Mouse (Mus musculus): ENCODE results near the gene Il3.

Il3 gene

GRCm38 (mm10) chr11:54271437-54271949, 4.4 kb upstream of the Il3 start:
- DNase-seq: no peak

- no peak for DNase-seq
Observed at GRCm38 (mm10) chr11:54269191-54269896, 2.3 kb upstream of the Il3 start.

- no peak for DNase-seq
Observed at GRCm38 (mm10) chr11:54264542-54264941, 2.5 kb downstream of the Il3 start.

GRCm38 (mm10) chr11:54263405-54264031, 3.6 kb downstream of the Il3 start:
- no peak for DNase-seq

- peak; percentile 46 for DNase-seq
Observed at GRCm38 (mm10) chr11:54256624-54257376, 10.3 kb downstream of the Il3 start.

- no peak for DNase-seq
Observed at GRCm38 (mm10) chr11:54254114-54254513, 13.0 kb downstream of the Il3 start.

GRCm38 (mm10) chr11:54250575-54250974, 16.5 kb downstream of the Il3 start:
- DNase-seq: no peak

- no peak for DNase-seq
Observed at GRCm38 (mm10) chr11:54249748-54250147, 17.3 kb downstream of the Il3 start.

GRCm38 (mm10) chr11:54248940-54249717, 17.9 kb downstream of the Il3 start, which contains the start of gene Csf2:
Gene Csf2 (minus strand): TSS chr11:54249667.
- DNase-seq: no peak

- DNase-seq: no peak
Observed at GRCm38 (mm10) chr11:54247251-54247950, 19.7 kb downstream of the Il3 start.

GRCm38 (mm10) chr11:54244465-54244864, 22.6 kb downstream of the Il3 start:
- DNase-seq: no peak

GRCm38 (mm10) chr11:54242494-54242893, 24.6 kb downstream of the Il3 start:
- DNase-seq: no peak

GRCm38 (mm10) chr11:54236939-54237338, 30.1 kb downstream of the Il3 start:
- no peak for DNase-seq

- no peak for DNase-seq
Observed at GRCm38 (mm10) chr11:54227478-54227877, 39.6 kb downstream of the Il3 start.

- no peak for DNase-seq
Observed at GRCm38 (mm10) chr11:54224475-54224986, 42.5 kb downstream of the Il3 start.

- no peak for DNase-seq
Observed at GRCm38 (mm10) chr11:54223637-54224474, 43.2 kb downstream of the Il3 start.

- DNase-seq: no peak
Observed at GRCm38 (mm10) chr11:54219903-54220740, 47.0 kb downstream of the Il3 start.

GRCm38 (mm10) chr11:54219191-54219590, 47.9 kb downstream of the Il3 start:
- DNase-seq: no peak

- DNase-seq: no peak
Observed at GRCm38 (mm10) chr11:54217384-54217783, 49.7 kb downstream of the Il3 start.

- DNase-seq: no peak
Observed at GRCm38 (mm10) chr11:54216091-54216490, 51.0 kb downstream of the Il3 start.
